Mouse (Mus musculus) megakaryocyte, embryonic 14.5 days (primary cell): ENCODE results near the gene Synj2.

Source experiments
- FLI1 ChIP-seq: IDR thresholded peaks from 2 replicates; pipeline ENCODE4 v1.6.1; 2012; ENCODE audit warnings: low read length, inconsistent platforms, mixed read lengths
- GATA1 ChIP-seq: IDR thresholded peaks from 3 replicates; pipeline ENCODE4 v1.6.1; 2012; ENCODE audit warnings: mixed read lengths, low read length, inconsistent platforms, borderline replicate concordance

- TF ChIP-seq GATA1 (no peak), FLI1 (no peak)
These were observed 76.2 kb downstream of the Synj2 start for GRCm38 (mm10) chr17:6017268-6017667.
